Mouse (Mus musculus): ENCODE data around the gene Lipe. TPM values are rescaled to one million over a fixed set of nuclear protein-coding genes. Genes with fewer than 3 reads are reported as not detected.

The Lipe gene
- polyA plus RNA-seq, 1 experiment from 2014 or later, result 10.3 TPM

DNA sequence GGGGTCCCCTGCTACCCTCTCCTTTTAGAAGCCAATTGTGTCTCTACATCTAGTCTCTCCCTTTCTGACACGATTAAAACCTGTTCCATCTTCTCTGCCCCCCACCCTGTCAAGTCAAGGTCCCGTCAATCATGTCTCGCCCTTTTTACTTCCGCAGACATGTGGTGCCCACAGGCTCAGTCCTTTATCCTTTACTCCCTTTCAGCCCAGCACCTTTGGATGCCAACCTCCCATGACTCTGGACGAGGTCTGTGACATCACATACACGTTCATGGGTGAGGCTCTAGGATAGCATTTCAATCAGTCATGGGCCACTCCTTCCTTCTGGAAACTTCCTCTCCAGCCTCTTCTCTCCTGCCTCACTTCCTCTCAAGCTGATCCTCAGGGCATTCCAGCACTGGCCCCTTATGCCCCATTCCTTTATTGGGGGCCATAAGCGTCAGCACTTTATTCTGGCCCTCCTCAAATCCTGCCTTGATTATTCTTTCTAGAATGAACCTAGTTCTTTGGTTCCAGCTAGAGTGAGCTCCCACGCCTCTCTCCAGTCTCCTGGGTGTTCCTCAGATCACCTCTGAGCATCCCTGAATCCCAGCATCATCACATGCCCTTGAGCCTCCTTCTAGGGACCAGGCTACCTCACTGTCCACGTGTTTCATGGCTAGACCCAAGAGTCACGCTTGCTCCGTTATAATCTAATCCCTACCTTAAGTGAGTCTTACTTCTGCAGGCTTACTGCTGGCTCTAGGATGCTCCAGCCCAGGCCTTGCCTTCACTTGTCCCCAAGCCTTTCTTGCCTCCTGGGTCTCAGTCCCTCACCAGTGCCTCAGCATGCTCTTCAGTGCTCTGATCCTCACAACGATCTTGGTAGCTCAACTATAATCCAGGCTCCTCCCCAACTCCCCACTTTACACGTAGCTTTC, 20.1 kb downstream of the Lipe start:
- Histone ChIP-seq H3K4me2 (replicated peaks; ENCODE audit: low read depth) (no peak overlapping the region; the same call in 1 of the 2 replicates), H3K9ac (ENCODE audit: low read length) (no peak overlapping the region), H3K27me3 (ENCODE audit: control insufficient read depth, insufficient read depth, low read length) (no peaks in the 10 kb centered on the region), H3K4me1 (replicated peaks; ENCODE audit: control insufficient read depth, insufficient read depth) (no peaks in the 10 kb centered on the region), H3K27ac (replicated peaks) (peak overlapping the region; percentile 41; the same call in 1 of the 2 replicates), H3K4me3 (ENCODE audit: low read depth, low read length) (no peak overlapping the region), H3K36me3 (ENCODE audit: control insufficient read depth, insufficient read depth, low read length) (no peaks in the 10 kb centered on the region), H3K9me3 (ENCODE audit: control insufficient read depth, low read length) (no peaks in the 10 kb centered on the region)
- TF ChIP-seq CTCF (IDR thresholded peaks at IDR 0.05; ENCODE audit: low read depth) (no peak), EP300 (optimal IDR thresholded peaks at IDR 0.05) (no peak)
- WGBS, result 77% methylated on average over 13 of the region's 13 CpGs
- DNase-seq (ENCODE audit: low spot score), result no peak
- no peak for ATAC-seq (ENCODE audit: low FRiP score, low TSS enrichment)

DNA sequence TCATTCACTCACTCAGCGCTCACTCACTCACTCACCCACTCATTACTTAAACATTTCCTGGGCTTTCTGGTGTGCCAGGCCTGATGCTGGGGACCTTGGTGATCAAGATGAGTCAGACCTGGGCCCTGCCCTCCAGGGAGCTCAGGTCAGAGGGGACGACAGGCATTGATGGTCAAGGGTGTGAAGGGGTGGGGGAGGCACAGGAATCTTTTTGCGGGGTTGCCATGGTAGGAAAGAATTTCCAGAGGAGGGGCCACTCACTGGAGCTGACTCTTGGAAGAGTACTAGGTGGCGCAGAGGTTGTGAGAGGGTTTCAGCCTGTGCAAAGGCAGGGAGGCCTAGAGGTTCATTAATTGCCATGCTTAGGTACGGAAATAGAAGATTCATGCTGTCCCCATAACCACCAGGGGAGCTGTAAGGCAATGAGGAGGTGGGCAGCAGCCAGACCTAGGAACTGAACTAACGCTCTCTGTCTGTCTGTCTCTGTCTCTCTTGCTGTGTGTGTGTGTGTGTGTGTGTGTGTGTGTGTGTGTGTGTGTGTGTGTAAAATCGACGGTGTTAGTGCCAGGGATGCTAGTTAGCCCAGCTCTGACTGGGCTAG, 21.3 kb downstream of the Lipe start:
- Histone ChIP-seq H3K9ac (ENCODE audit: low read length) (no peak overlapping the region), H3K4me2 (replicated peaks; ENCODE audit: low read depth) (peak overlapping the region; percentile 34; the same call in 1 of the 2 replicates), H3K4me1 (replicated peaks; ENCODE audit: control insufficient read depth, insufficient read depth) (no peaks in the 10 kb centered on the region), H3K36me3 (ENCODE audit: control insufficient read depth, insufficient read depth, low read length) (no peaks in the 10 kb centered on the region), H3K9me3 (ENCODE audit: control insufficient read depth, low read length) (no peaks in the 10 kb centered on the region), H3K27ac (replicated peaks) (peak overlapping the region; percentile 56), H3K4me3 (ENCODE audit: low read depth, low read length) (peak overlapping the region; percentile 8; the same call in 1 of the 2 replicates), H3K27me3 (ENCODE audit: control insufficient read depth, insufficient read depth, low read length) (no peaks in the 10 kb centered on the region)
- DNase-seq (ENCODE audit: low spot score) (no peak), ATAC-seq (ENCODE audit: low FRiP score, low TSS enrichment) (peak; percentile 13; the same call in 1 of the 2 replicates)
- TF ChIP-seq CTCF (IDR thresholded peaks at IDR 0.05; ENCODE audit: low read depth) (peak; percentile 57), EP300 (optimal IDR thresholded peaks at IDR 0.05) (no peak)
- 44% methylated on average over 8 of the region's 8 CpGs for WGBS

DNA sequence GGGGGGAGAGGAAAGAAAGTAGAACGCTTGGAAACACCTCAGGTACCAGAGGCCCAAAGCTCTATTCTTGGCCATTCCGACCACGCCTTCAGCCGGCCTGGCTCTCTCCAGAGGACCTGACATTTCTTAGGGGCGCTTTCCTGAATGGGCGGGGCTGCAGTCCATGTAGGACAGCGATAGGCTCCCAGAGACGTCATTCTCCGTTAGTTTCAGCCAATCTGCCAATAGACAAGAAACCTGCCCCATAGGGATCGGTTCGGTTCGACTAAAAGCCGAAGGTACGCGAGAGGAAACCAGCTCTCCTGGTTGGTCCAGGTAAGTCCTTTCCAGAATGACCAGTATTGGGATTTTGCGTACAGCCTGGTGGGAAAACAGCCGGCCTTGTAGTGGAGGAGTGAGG, 22.0 kb downstream of the Lipe start:
- H3K36me3 ChIP-seq (ENCODE audit: control insufficient read depth, insufficient read depth, low read length), result no peaks in the 10 kb centered on the region

DNA sequence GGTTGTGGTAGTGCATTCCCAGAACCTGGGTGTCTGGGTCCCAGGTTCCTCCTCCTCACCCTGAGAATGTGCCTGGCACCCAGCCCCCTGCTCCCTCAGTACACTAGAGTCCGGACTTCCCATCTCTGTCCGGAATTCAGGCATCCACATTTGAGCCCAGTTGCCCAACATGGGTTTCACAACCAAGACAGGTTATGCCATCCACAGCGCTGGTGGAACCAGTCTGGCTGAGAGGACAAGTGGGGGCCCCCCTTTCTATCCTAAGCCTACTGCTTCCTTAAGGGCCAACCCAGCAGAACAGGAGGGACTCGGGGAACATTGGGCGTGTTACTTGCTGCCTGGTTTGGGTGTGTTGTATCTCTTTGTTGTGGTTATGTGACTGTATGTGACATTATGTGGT, 26.1 kb downstream of the Lipe start:
- Histone ChIP-seq H3K4me3 (ENCODE audit: low read depth, low read length) (no peak overlapping the region), H3K9me3 (ENCODE audit: control insufficient read depth, low read length) (no peaks in the 10 kb centered on the region), H3K4me2 (replicated peaks; ENCODE audit: low read depth) (no peak overlapping the region), H3K9ac (ENCODE audit: low read length) (no peak overlapping the region), H3K36me3 (ENCODE audit: control insufficient read depth, insufficient read depth, low read length) (no peaks in the 10 kb centered on the region), H3K27me3 (ENCODE audit: control insufficient read depth, insufficient read depth, low read length) (peaks cover 8% of the 10 kb centered on the region; the same call in 1 of the 2 replicates), H3K27ac (replicated peaks) (peak overlapping the region; percentile 49; the same call in 1 of the 2 replicates), H3K4me1 (replicated peaks; ENCODE audit: control insufficient read depth, insufficient read depth) (no peaks in the 10 kb centered on the region)
- no peak for ATAC-seq (ENCODE audit: low FRiP score, low TSS enrichment)
- 68% methylated on average over 5 of the region's 5 CpGs for WGBS
- no peak for DNase-seq (ENCODE audit: low spot score)
- no peak for TF ChIP-seq CTCF (IDR thresholded peaks at IDR 0.05; ENCODE audit: low read depth)
- no peak for TF ChIP-seq EP300 (optimal IDR thresholded peaks at IDR 0.05)

More for the DNA sequence above, 22.0 kb downstream of the Lipe start:
- Histone ChIP-seq H3K4me3 (ENCODE audit: low read depth, low read length) (peak overlapping the region; percentile 8; the same call in 1 of the 2 replicates), H3K27me3 (ENCODE audit: control insufficient read depth, insufficient read depth, low read length) (no peaks in the 10 kb centered on the region), H3K9ac (ENCODE audit: low read length) (no peak overlapping the region), H3K9me3 (ENCODE audit: control insufficient read depth, low read length) (no peaks in the 10 kb centered on the region), H3K4me2 (replicated peaks; ENCODE audit: low read depth) (peak overlapping the region; percentile 34), H3K4me1 (replicated peaks; ENCODE audit: control insufficient read depth, insufficient read depth) (no peaks in the 10 kb centered on the region), H3K27ac (replicated peaks) (peak overlapping the region; percentile 75; the same call in 1 of the 2 replicates)
- 6% methylated on average over 17 of the region's 17 CpGs for WGBS
- ATAC-seq (ENCODE audit: low FRiP score, low TSS enrichment) (peak; percentile 80), DNase-seq (ENCODE audit: low spot score) (peak; percentile 85)
- TF ChIP-seq EP300 (optimal IDR thresholded peaks at IDR 0.05), result no peak
- no peak for TF ChIP-seq CTCF (IDR thresholded peaks at IDR 0.05; ENCODE audit: low read depth)

DNA sequence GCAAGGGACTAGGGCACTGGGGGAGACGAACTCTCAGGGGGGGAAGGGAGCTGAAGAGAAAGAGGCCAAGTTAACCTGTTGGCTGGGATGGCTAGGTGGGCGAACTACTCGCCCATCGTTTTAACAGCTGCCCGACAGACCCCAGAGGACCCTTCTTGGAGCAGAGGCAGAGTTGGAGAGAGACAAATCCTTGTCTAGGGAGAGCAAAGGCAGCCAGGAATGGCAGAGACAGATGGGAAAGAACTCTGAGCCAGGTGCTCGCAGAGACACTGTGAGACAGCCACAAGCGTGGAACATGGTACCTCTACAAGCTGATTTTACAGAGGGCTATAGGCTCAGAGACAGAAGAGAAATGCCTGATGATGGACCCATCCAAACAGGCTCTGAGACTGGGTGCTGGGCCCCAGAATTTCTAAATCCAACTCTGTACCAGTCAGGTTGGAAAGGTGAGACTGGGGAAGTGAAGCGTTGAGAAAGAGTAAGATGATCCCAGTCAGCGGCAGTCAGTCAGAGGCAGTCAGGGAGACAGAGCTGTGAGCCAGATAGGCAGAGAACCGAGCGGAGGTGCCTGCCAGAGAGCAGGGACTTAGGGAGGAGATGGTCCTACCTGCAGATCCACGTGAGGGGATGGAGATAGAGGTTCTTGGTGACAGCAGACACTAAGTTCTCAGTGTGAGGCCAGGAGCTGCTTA, 29.3 kb downstream of the Lipe start, which contains the start of gene Cnfn:
Cnfn (minus strand) TSS at position 667 of the 692 bp plus-strand sequence.
- WGBS, result 55% methylated on average over 12 of the region's 12 CpGs
- H3K27ac ChIP-seq (replicated peaks), result peak within 1 kb of the TSS; percentile 61

More for the DNA sequence above, 29.3 kb downstream of the Lipe start, which contains the start of gene Cnfn:
- Histone ChIP-seq H3K27me3 (ENCODE audit: control insufficient read depth, insufficient read depth, low read length) (peaks cover 8% of the 10 kb centered on the region; the same call in 1 of the 2 replicates), H3K4me2 (replicated peaks; ENCODE audit: low read depth) (no peak within 1 kb of the TSS), H3K9me3 (ENCODE audit: control insufficient read depth, low read length) (no peaks in the 10 kb centered on the region), H3K4me3 (ENCODE audit: low read depth, low read length) (0 out of 2 replicates have a peak within 1 kb of the TSS, but pooled peaks have one; percentile 13), H3K36me3 (ENCODE audit: control insufficient read depth, insufficient read depth, low read length) (no peaks in the 10 kb centered on the region), H3K9ac (ENCODE audit: low read length) (peak within 1 kb of the TSS; percentile 23; the same call in 1 of the 2 replicates), H3K4me1 (replicated peaks; ENCODE audit: control insufficient read depth, insufficient read depth) (no peaks in the 10 kb centered on the region)
- TF ChIP-seq CTCF (IDR thresholded peaks at IDR 0.05; ENCODE audit: low read depth) (no peak), EP300 (optimal IDR thresholded peaks at IDR 0.05) (no peak)
- DNase-seq (ENCODE audit: low spot score) (no peak), ATAC-seq (ENCODE audit: low FRiP score, low TSS enrichment) (no peak)
